Comparison of ENCODE assay signal across 25 mouse cellular contexts in genomic region chr14:49676580-49676979, GRCm38 (mm10).
DNase-seq lines count a peak whose midpoint lies in the region; ATAC-seq lines count a peak whose summit lies in the region.
"Had no signal": no experiment of that assay in that cellular context is flagged by ENCODE, and none has a peak within 500 bp of the region (broad histone marks: within the 10 kb centered on the region; RNA-seq: fewer than 3 reads in every experiment).

No protein-coding gene starts in this region.

- 36% methylated on average over 2 of the region's 2 CpGs for WGBS in limb, embryonic 11.5 days
- 43% methylated on average over 2 of the region's 2 CpGs for WGBS in limb, embryonic 10.5 days
- 28% methylated on average over 2 of the region's 2 CpGs for WGBS in neural tube, embryonic 15.5 days

- ATAC-seq in limb, embryonic 11.5 days (ENCODE audit: insufficient number of reproducible peaks, low FRiP score, low TSS enrichment, low read depth), result no peak
- 0 out of 2 replicates have a peak, but pooled peaks have one; percentile 35 for ATAC-seq in neural tube, embryonic 15.5 days (ENCODE audit: low FRiP score)
- ATAC-seq: CD4-positive, CD25-positive, alpha-beta regulatory T cell, adult 4 months; forebrain, embryonic 13.5 days; forebrain, postnatal 0 days; hindbrain, postnatal 0 days had no signal

- no peak overlapping the region for H3K27ac ChIP-seq in limb, embryonic 11.5 days (replicated peaks; ENCODE audit: low read depth, low read length)
- no peak overlapping the region for H3K27ac ChIP-seq in limb, embryonic 10.5 days
- H3K27ac ChIP-seq in neural tube, embryonic 15.5 days (replicated peaks), result no peak overlapping the region
- H3K27ac ChIP-seq: embryonic facial prominence, embryonic 10.5 days; embryonic facial prominence, embryonic 13.5 days; forebrain, embryonic 13.5 days; gastrocnemius, adult 2 months; hindbrain, embryonic 14.5 days; hindbrain, postnatal 0 days had no signal

- H3K4me1 ChIP-seq in limb, embryonic 11.5 days (ENCODE audit: control insufficient read depth, insufficient read depth, low read length), result no peaks in the 10 kb centered on the region
- peaks cover 12% of the 10 kb centered on the region for H3K4me1 ChIP-seq in limb, embryonic 10.5 days
- H3K4me1 ChIP-seq in neural tube, embryonic 15.5 days, result 0 out of 2 replicates have a peak, but pooled peaks cover 2% of the 10 kb centered on the region

- no peaks in the 10 kb centered on the region for H3K9me3 ChIP-seq in limb, embryonic 11.5 days (ENCODE audit: control insufficient read depth, low read length)
- H3K9me3 ChIP-seq in limb, embryonic 10.5 days (replicated peaks), result no peaks in the 10 kb centered on the region
- no peaks in the 10 kb centered on the region for H3K9me3 ChIP-seq in neural tube, embryonic 15.5 days (replicated peaks)
- H3K9me3 ChIP-seq: embryonic facial prominence, embryonic 10.5 days; embryonic facial prominence, embryonic 13.5 days; forebrain, embryonic 13.5 days had no signal

- DNase-seq in limb, embryonic 11.5 days (ENCODE audit: low spot score), result peak; percentile 27
- no peak for DNase-seq in limb, embryonic 10.5 days (ENCODE audit: low spot score)
- DNase-seq in thymus, postnatal 4 days, result peak; percentile 9
- DNase-seq in thymus, postnatal 0 days (ENCODE audit: low spot score), result no peak
- no peak for DNase-seq in heart, postnatal 4 days
- DNase-seq: adrenal gland, adult 2 months; adrenal gland, postnatal 14 days; cerebellum, adult 11-12 months; cerebellum, adult 8-10 months; cerebellum, postnatal 36 days; embryo, embryonic 11 days; forebrain, postnatal 0 days; gastrocnemius, adult 2 months; gastrocnemius, postnatal 14 days; heart, adult 11 months; heart, postnatal 36 days had no signal

- H3K36me3 ChIP-seq in limb, embryonic 11.5 days (ENCODE audit: control insufficient read depth, insufficient read depth, low read length), result no peaks in the 10 kb centered on the region
- H3K36me3 ChIP-seq in limb, embryonic 10.5 days, result no peaks in the 10 kb centered on the region
- no peaks in the 10 kb centered on the region for H3K36me3 ChIP-seq in neural tube, embryonic 15.5 days
- H3K36me3 ChIP-seq: embryonic facial prominence, embryonic 10.5 days; embryonic facial prominence, embryonic 13.5 days had no signal

- no peak overlapping the region for H3K4me3 ChIP-seq in limb, embryonic 11.5 days (ENCODE audit: low read depth, low read length)
- H3K4me3 ChIP-seq in limb, embryonic 10.5 days, result no peak overlapping the region
- H3K4me3 ChIP-seq in neural tube, embryonic 15.5 days (replicated peaks), result no peak overlapping the region
- H3K4me3 ChIP-seq: embryonic facial prominence, embryonic 10.5 days; embryonic facial prominence, embryonic 13.5 days; erythroblast, embryonic 14.5 days; forebrain, embryonic 13.5 days; gastrocnemius, adult 2 months had no signal

- no peaks in the 10 kb centered on the region for H3K27me3 ChIP-seq in limb, embryonic 11.5 days (ENCODE audit: control insufficient read depth, insufficient read depth, low read length)
- no peaks in the 10 kb centered on the region for H3K27me3 ChIP-seq in limb, embryonic 10.5 days (ENCODE audit: low read depth, poor library complexity, severe bottlenecking)
- no peaks in the 10 kb centered on the region for H3K27me3 ChIP-seq in neural tube, embryonic 15.5 days (replicated peaks)
- H3K27me3 ChIP-seq: embryonic facial prominence, embryonic 13.5 days; forebrain, embryonic 13.5 days had no signal

- no peak overlapping the region for H3K9ac ChIP-seq in limb, embryonic 11.5 days (ENCODE audit: low read length)
- no peak overlapping the region for H3K9ac ChIP-seq in neural tube, embryonic 15.5 days (replicated peaks)
- H3K9ac ChIP-seq: embryonic facial prominence, embryonic 13.5 days; forebrain, embryonic 13.5 days; forebrain, postnatal 0 days; hindbrain, embryonic 14.5 days had no signal

- no peak overlapping the region for H3K4me2 ChIP-seq in limb, embryonic 11.5 days (ENCODE audit: low read depth, severe bottlenecking)
- H3K4me2 ChIP-seq in neural tube, embryonic 15.5 days, result no peak overlapping the region
- H3K4me2 ChIP-seq: embryonic facial prominence, embryonic 13.5 days; forebrain, embryonic 13.5 days; heart, embryonic 11.5 days; hindbrain, embryonic 14.5 days had no signal

Comparison
In these comparisons a context has a peak if more than half of its experiments do, and no peak if none do; other contexts are left out.
1. DNase-seq: peak in limb, embryonic 11.5 days (single experiment) and thymus, postnatal 4 days (single experiment); none in limb, embryonic 10.5 days (single experiment), thymus, postnatal 0 days (single experiment) and heart, postnatal 4 days (single experiment).